Mouse (Mus musculus) lung, embryonic 15.5 days (tissue): ENCODE measurements around the gene Zdhhc19. TPM values are rescaled to one million over a fixed set of nuclear protein-coding genes. Genes with fewer than 3 reads are reported as not detected.

ENCODE experiments used
- ATAC-seq: fragments of 200-750 bp; cut with Nextera tagmentation; 2 replicates; pipeline ENCODE4 v1.8.0; 2017; ENCODE audit warnings: moderate number of reproducible peaks, borderline replicate concordance; ENCODE audit not compliant: low FRiP score, low TSS enrichment; ENCODE audit errors: extremely low read depth
- H3K27ac ChIP-seq: fragments of 300-500 bp; sonication (generic); 2 replicates; pipeline ENCODE4 v1.5.1; 2015; ENCODE audit warnings: moderate library complexity, mild to moderate bottlenecking, inconsistent platforms
- H3K27me3 ChIP-seq: fragments of 300-500 bp; sonication (generic); 2 replicates; pipeline ENCODE4 v1.6.1; 2015; ENCODE audit warnings: inconsistent platforms
- H3K36me3 ChIP-seq: fragments of 300-500 bp; sonication (generic); 2 replicates; pipeline ENCODE4 v1.6.1; 2015; ENCODE audit warnings: inconsistent platforms
- H3K4me1 ChIP-seq: fragments of 300-500 bp; sonication (generic); 2 replicates; pipeline ENCODE4 v1.6.1; 2015; ENCODE audit warnings: inconsistent platforms
- H3K4me2 ChIP-seq: fragments of 300-500 bp; sonication (generic); 2 replicates; pipeline ENCODE4 v1.6.1; 2015; ENCODE audit warnings: inconsistent platforms, mild to moderate bottlenecking, moderate library complexity
- H3K4me3 ChIP-seq: fragments of 300-500 bp; sonication (generic); 2 replicates; pipeline ENCODE4 v1.5.1; 2015; ENCODE audit warnings: mild to moderate bottlenecking, inconsistent platforms
- H3K9ac ChIP-seq: fragments of 300-500 bp; sonication (generic); 2 replicates; pipeline ENCODE4 v1.6.1; 2015; ENCODE audit warnings: inconsistent platforms
- H3K9me3 ChIP-seq: fragments of 300-500 bp; sonication (generic); 2 replicates; pipeline ENCODE4 v1.6.1; 2016; ENCODE audit warnings: inconsistent platforms
- whole genome bisulfite sequencing: fragments of 180-500 bp; shearing (Covaris S2); methylation state at CpG from one replicate; pipeline ENCODE4 v1.1.7; 2015; 5-methylcytosine and 5-hydroxymethylcytosine counted together
- polyA plus RNA-seq: library from polyadenylated mRNA; unstranded; fragments of >200 nt; fragmentation: Nextera tagmentation; extraction: Ambion mirVana; gene quantifications from 2 replicates; pipeline ENCODE4 v1.2.1, GENCODE M21; 2015

Zdhhc19 gene
- polyA plus RNA-seq, 1 experiment from 2014 or later: not detected

DNA sequence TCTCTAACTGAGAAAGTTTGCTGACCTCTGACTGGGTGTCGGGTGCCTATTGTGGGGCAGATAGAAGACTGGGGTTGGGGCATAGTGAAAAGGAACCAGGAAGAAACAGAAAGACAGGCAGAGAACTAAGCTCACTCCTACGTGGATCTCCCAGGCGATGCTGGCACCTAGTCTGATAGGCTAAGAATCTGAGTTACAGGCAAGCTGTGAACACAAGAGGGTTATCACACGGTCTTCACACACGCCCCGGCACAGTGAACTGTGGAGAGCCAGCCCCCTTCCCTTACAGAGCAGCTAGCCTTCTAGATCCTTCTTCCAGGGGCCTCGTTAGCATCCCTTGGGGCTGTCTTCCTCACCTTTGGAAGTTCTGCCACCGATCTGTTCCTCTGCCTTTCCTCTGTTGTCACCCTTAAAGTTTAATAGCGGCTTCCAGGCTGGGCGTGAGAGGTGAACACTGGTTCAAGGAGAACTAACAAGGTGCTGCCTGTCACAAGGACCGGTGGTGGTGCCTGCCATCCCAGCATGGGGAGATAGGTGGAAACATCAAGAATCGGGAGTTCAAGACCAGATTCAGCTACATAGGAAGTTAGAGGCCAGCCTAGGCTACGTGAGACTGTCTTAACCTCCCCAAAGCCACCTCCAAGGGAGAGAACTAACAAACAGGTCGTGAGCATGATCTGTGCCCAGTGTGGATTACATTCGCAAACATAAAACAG lies 23.7 kb downstream of the Zdhhc19 start:
- no peak for ATAC-seq
- Histone ChIP-seq H3K4me1 (peaks cover 24% of the 10 kb centered on the region), H3K4me3 (no peak overlapping the region), H3K36me3 (no peaks in the 10 kb centered on the region), H3K9ac (no peak overlapping the region), H3K27me3 (no peaks in the 10 kb centered on the region), H3K4me2 (no peak overlapping the region), H3K27ac (no peak overlapping the region), H3K9me3 (no peaks in the 10 kb centered on the region)
- 74% methylated on average over 15 of the region's 15 CpGs for WGBS

DNA sequence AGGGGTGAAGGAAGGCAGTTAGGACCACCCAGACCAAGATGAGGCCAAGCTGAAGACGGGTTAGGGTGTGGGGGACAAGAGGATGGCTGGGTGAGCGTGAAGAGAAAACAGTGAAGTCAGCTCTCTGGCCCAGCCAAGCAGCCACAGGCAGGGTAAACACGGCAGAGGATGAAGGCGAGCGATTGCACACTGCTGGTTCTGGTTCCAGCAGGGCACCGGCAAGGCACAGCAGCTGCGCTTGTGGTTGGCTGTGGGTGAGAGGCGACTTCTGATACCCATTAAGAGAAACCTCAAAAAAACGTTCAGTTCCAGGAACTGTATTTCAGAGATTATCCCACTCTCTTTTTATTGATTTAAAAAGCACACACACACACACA lies 24.3 kb downstream of the Zdhhc19 start:
- no peaks in the 10 kb centered on the region for H3K9me3 ChIP-seq
- H3K4me1 ChIP-seq: peaks cover 24% of the 10 kb centered on the region
- H3K4me3 ChIP-seq: no peak overlapping the region
- H3K4me2 ChIP-seq: no peak overlapping the region
- WGBS: 35% methylated on average over 9 of the region's 9 CpGs
- H3K36me3 ChIP-seq: no peaks in the 10 kb centered on the region
- ATAC-seq: no peak
- no peaks in the 10 kb centered on the region for H3K27me3 ChIP-seq
- H3K27ac ChIP-seq: no peak overlapping the region
- no peak overlapping the region for H3K9ac ChIP-seq

DNA sequence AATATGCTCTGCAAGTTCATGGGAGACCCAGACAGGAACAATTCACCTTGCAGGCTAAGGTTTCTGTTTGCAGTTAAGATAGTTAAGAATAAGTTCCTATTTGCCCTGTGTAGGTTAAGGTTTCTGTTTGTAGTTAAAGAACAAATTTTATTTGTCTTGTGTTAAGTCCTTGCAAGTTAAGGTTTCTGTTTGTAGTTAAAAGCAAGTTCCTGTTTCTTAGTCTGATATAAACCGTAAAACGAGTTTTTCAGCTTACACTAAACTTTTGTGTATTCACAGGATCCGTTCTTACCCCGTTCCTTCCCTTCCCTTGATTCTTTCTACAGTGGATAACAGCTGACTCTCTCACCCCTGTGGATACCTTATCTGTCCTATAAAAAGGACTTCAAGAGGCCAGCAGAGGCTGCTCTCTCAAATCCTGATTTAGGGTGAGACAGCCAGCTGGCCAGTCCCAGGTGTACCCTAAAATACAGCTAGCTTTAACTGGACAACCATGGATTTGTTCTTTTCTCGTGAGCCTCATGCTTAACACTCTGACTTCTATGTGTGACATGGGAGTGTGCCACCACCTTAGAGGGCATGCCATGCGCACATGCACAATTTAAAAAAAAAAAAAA lies 26.6 kb downstream of the Zdhhc19 start:
- H3K4me2 ChIP-seq: no peak overlapping the region
- H3K4me1 ChIP-seq: peaks cover 14% of the 10 kb centered on the region
- H3K9me3 ChIP-seq: no peaks in the 10 kb centered on the region
- WGBS: 50% methylated on average over 6 of the region's 6 CpGs
- H3K27me3 ChIP-seq: no peaks in the 10 kb centered on the region
- peak overlapping the region; percentile 79; the same call in 1 of the 2 replicates for H3K27ac ChIP-seq
- no peak overlapping the region for H3K4me3 ChIP-seq
- no peaks in the 10 kb centered on the region for H3K36me3 ChIP-seq
- ATAC-seq: no peak
- H3K9ac ChIP-seq: no peak overlapping the region

DNA sequence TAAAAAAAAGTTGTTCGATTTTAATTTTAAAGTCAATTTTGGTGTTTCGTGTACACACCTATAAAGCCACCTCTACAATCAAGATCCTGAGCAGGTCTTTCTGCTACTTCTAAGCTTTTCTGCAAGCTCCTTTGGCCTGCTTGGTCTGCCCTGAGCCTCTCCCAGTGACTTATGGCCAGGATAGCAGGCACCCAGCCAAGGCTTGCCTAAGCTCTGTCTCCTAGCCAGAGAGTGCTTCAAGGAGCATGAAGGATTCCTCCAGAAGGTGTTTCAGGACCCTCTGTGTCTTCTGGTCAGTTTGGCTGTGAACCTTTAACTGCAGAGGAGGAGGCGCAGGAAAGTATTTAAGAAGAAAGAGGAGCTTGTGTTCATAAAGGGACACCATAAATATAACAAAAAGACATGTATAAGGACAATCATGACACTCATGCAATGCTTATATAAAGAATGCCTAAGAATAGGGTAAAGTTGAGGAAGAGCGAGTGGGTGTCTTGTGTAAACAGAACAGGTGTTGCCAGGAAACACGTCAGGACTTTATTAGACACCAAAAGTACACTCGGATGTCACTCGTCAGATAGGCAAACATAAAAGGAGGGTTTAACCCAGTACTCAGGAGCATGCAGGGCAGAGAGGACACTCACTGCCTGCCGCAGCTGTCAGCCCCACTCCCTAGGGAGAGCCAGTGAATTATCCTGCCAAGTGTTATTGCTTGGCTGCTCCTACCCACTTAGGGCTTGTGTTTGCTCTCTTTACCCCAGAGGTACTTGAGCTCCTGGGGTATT lies 27.6 kb downstream of the Zdhhc19 start:
- Histone ChIP-seq H3K4me2 (no peak overlapping the region), H3K9me3 (no peaks in the 10 kb centered on the region), H3K27me3 (no peaks in the 10 kb centered on the region), H3K4me1 (peaks cover 14% of the 10 kb centered on the region), H3K27ac (peak overlapping the region; percentile 79), H3K9ac (no peak overlapping the region), H3K36me3 (no peaks in the 10 kb centered on the region), H3K4me3 (no peak overlapping the region)
- 36% methylated on average over 8 of the region's 8 CpGs for WGBS
- ATAC-seq: peak; percentile 56; the same call in 1 of the 2 replicates

DNA sequence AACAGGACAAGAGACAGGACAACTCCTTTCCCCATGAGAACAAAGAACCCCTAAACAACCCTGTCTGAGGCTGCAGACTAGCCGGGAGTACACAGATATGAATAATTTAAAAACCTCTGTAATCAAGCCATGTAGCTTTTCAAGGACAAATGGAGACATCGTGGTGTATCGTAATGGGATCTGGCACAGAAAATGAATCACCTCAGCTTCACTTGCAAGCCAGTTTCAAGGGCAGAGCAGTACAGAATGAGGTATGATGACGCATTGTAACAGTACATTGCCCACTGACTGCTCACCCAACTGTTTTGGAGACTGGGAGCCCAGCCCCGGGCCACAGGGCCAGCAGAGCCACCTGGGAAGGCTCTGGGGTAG lies 28.2 kb downstream of the Zdhhc19 start:
- Histone ChIP-seq H3K9ac (no peak overlapping the region), H3K9me3 (no peaks in the 10 kb centered on the region), H3K27me3 (no peaks in the 10 kb centered on the region), H3K4me1 (peaks cover 14% of the 10 kb centered on the region), H3K36me3 (no peaks in the 10 kb centered on the region), H3K4me3 (no peak overlapping the region), H3K4me2 (no peak overlapping the region), H3K27ac (peak overlapping the region; percentile 79)
- WGBS: 47% methylated on average over 5 of the region's 5 CpGs
- no peak for ATAC-seq

DNA sequence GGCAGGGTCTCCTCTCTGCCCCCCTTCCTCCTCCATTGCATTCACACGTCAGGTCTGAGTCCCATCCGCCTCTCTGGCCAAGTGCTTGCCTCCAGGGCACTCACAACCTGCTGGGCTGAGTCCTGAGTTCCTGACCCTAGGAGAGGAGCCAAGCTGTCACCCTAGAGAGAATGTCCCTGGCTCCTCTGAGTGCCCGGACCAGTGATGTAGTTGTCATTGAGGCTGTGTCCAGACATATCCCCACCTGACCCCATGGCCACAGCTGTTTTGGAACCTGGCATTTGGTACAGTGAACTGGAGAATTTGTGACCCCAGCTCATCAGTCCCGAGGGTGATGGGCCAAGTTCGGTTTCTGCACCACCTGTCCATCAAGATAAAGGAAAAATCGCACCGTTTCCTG lies 30.8 kb downstream of the Zdhhc19 start:
- Histone ChIP-seq H3K27ac (no peak overlapping the region), H3K4me1 (peaks cover 14% of the 10 kb centered on the region), H3K27me3 (no peaks in the 10 kb centered on the region), H3K4me3 (no peak overlapping the region), H3K9me3 (no peaks in the 10 kb centered on the region), H3K36me3 (no peaks in the 10 kb centered on the region), H3K4me2 (no peak overlapping the region), H3K9ac (no peak overlapping the region)
- whole genome bisulfite sequencing: 62% methylated on average over 7 of the region's 7 CpGs
- ATAC-seq: no peak

DNA sequence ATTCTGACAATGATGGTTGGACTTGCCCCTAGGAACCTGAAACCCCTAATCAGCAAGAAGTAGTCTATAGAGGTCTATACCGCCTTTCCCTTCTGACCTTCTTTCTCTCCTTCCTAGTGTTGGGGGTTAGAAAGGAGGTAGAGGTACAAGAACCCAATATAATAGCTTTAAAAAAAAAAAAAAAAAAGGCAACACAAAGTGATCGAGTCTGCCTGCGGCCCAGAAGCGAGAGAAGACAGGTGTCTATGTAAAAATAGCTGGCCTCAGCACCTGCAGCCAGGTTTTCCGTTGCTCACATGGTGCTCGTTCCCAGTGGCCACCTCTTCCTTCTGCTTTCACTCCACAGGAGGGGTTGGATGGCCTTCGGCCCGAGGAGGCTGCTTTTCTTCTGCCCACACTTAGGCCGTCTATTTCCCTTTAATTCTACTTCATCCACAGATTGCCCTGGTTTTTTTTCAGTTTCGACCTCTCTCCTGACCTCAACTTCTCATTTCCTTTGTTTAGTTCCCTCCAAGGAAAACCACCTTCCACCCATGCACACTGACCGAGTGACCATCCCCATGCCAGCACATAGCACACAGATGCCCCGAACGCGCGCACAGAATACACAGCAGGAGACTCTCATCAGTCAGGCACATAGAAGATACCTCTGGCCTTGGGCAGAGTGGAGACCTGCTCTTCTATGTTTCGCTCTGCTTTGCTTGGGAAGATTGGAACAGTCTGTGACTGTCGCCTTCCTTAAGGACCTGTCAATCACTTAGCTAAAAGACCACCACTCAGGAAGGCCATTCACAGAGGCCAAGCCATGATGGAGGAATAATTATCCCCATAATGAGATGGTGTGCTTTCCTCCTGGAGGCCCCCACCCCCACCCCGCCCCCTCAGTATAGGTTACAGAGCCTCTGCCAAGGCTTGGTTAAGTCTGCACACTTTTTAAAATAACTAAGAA lies 37.1 kb downstream of the Zdhhc19 start:
- Histone ChIP-seq H3K9ac (no peak overlapping the region), H3K27me3 (no peaks in the 10 kb centered on the region), H3K4me3 (no peak overlapping the region), H3K4me1 (peaks cover 19% of the 10 kb centered on the region), H3K9me3 (no peaks in the 10 kb centered on the region), H3K27ac (no peak overlapping the region), H3K4me2 (no peak overlapping the region), H3K36me3 (no peaks in the 10 kb centered on the region)
- ATAC-seq: no peak
- WGBS: 78% methylated on average over 18 of the region's 18 CpGs

- Histone ChIP-seq H3K4me3 (no peak overlapping the region), H3K36me3 (no peaks in the 10 kb centered on the region), H3K27me3 (no peaks in the 10 kb centered on the region), H3K4me2 (no peak overlapping the region), H3K27ac (peak overlapping the region; percentile 55; the same call in 1 of the 2 replicates), H3K9ac (no peak overlapping the region), H3K4me1 (peaks cover 26% of the 10 kb centered on the region), H3K9me3 (no peaks in the 10 kb centered on the region)
- no peak for ATAC-seq
- WGBS: 23% methylated on average over 5 of the region's 5 CpGs
These were observed 39.2 kb downstream of the Zdhhc19 start for GRCm38 (mm10) chr16:32535157-32535751.

DNA sequence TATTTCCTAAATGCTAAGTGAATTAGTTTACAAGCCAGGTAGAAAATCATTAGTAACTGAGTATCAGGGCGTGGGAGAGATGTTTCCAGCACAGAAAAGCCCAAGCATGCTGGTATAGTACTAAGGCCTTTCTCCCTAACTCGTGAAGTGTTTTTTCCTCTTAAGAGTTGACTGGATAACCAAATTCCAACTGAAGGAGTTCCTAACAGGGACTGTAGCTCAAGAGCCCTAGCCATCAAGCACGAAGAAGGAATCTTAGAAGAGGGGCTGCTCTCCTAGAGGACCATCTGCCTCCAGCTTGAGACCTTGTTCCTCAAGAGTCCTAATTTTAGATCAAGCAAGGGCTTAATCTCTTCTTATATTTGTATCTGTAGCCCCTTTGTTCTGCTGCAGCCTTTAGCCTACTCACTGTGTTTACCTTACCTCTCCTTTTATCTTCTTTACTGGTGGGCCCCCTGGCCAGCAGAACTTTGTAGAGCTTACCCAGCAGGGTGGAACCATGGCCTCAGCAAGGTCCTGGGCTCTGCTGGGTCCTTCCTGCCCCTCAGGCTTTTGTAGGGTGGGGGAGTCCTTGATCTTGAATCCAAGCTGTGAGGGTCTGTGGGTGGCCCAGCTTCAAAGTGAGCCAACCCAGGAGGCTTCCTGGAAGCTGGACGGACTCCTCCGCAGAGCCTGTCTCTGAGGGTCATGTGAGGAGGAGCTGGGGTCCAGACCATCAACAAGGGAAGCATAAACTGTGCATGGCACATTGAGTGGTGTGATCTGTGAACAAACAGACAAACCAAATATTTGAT lies 42.0 kb downstream of the Zdhhc19 start:
- Histone ChIP-seq H3K27me3 (no peaks in the 10 kb centered on the region), H3K9me3 (no peaks in the 10 kb centered on the region), H3K4me2 (no peak overlapping the region), H3K27ac (peak overlapping the region; percentile 90), H3K4me3 (no peak overlapping the region), H3K4me1 (peaks cover 27% of the 10 kb centered on the region), H3K9ac (no peak overlapping the region), H3K36me3 (no peaks in the 10 kb centered on the region)
- WGBS: 31% methylated on average over 5 of the region's 5 CpGs
- ATAC-seq: peak; percentile 60; the same call in 1 of the 2 replicates

DNA sequence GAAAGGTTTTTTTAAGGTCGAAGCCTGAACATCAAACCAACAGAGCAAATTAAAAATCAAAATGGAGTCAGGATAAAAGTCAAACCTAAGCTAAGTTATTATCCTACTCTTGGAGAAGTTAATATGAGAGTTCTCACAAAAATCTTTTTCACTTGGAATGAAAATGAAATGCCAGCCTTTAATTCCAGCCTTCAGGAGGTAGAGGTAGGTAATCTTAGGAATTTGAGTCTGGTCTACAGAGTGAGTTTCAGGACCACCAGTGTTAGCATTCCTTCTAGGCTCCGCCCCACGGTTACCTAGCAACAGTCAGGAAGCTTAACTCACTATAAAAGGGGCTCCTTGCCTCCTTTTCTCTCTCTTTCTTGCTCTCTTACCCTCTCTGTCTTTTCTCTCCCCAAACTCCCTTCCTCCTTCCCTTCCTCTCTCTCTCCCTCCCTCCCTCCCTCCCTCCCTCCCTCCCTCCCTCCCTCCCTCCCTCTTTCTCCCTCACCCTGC lies 42.7 kb downstream of the Zdhhc19 start:
- ATAC-seq: 0 out of 2 replicates have a peak, but pooled peaks have one; percentile 44
- WGBS: 32% methylated on average over 3 of the region's 3 CpGs
- no peaks in the 10 kb centered on the region for H3K27me3 ChIP-seq

More for the DNA sequence above, 42.7 kb downstream of the Zdhhc19 start:
- Histone ChIP-seq H3K9ac (no peak overlapping the region), H3K4me2 (no peak overlapping the region), H3K27ac (peak overlapping the region; percentile 90), H3K36me3 (no peaks in the 10 kb centered on the region), H3K9me3 (no peaks in the 10 kb centered on the region), H3K4me3 (no peak overlapping the region), H3K4me1 (peaks cover 27% of the 10 kb centered on the region)
